Mouse (Mus musculus): ENCODE measurements around the gene Itga7. TPM values are rescaled to one million over a fixed set of nuclear protein-coding genes. Genes with fewer than 3 reads are reported as not detected.

Itga7 gene
- polyA plus RNA-seq, 1 experiment, result 635 TPM

DNA sequence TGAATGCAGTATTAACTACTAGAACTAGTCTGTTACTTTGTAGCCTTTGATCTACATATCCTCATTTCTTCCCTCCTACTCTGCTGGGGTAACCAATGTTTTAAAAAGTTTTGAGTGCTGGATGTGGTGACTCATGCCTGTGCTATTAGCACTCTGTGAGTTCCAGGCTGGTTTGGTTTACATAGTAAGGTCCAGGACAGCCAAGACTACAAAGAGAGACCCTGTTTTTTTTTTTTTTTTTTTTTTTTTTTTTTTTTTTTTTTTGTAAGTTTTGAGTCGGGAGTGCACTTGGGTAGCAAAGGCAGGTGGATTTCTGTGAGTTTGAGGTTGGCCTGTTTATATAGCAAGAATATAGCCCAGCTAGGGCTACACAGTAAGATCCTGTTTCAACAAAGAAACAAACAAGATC, 34.7 kb downstream of the Itga7 start:
- TF ChIP-seq MYOD1 (IDR thresholded peaks at IDR 0.05; ENCODE audit: control insufficient read depth in 1 of 3, insufficient read length in 2 of 3, low read depth in 2 of 3) (no peak), CEBPB (IDR thresholded peaks at IDR 0.05; ENCODE audit: insufficient read depth, poor library complexity, severe bottlenecking) (no peak), E2F4 (IDR thresholded peaks at IDR 0.05; ENCODE audit: insufficient read depth) (no peak), MAX (IDR thresholded peaks at IDR 0.05; ENCODE audit: low read depth) (no peak), REST (IDR thresholded peaks at IDR 0.05; ENCODE audit: insufficient read depth, insufficient read length) (no peak), SRF (IDR thresholded peaks at IDR 0.05; ENCODE audit: control insufficient read depth, insufficient read length, low read depth) (no peak), TCF3 (IDR thresholded peaks at IDR 0.05; ENCODE audit: insufficient read length, low read depth) (no peak)
- Histone ChIP-seq H3K27me3 (ENCODE audit: control insufficient read depth, insufficient read depth, insufficient read length) (no peaks in the 10 kb centered on the region), H3K79me2 (ENCODE audit: control insufficient read depth, insufficient read depth) (no peaks in the 10 kb centered on the region), H3ac (ENCODE audit: control insufficient read depth, insufficient read length) (no peak overlapping the region), H3K4me3 (no peak overlapping the region), H3K36me3 (ENCODE audit: control insufficient read depth, insufficient read depth) (no peaks in the 10 kb centered on the region), H3K4me2 (ENCODE audit: low read depth) (peak overlapping the region; percentile 26)

DNA sequence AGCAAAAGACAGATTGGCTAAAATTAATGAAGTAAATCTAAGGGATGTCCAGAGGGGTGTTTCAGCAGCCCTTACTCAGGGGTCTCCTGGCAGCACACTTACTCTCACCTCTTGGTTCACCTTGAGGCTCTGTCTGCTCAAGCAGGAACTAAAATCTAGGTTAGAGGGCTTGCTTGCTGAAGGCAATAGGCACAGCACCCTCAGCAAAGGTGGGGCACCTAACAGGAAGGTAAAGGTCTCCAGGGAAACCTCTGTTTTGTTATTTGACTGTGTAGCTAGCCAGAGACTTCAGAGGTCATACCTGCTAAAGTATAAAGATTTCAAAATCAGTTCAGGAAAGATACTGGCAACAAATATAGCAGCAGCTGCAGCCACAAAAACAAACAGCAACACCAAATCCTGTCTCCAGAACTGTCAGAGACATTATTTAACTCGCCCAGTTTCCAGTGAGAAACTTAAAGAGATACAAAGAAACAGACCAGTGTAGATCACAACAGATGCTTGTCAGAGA, 37.2 kb downstream of the Itga7 start:
- no peak for TF ChIP-seq E2F4 (IDR thresholded peaks at IDR 0.05; ENCODE audit: insufficient read depth)
- TF ChIP-seq CEBPB (IDR thresholded peaks at IDR 0.05; ENCODE audit: insufficient read depth, poor library complexity, severe bottlenecking), result no peak
- no peak for TF ChIP-seq MYOG (IDR thresholded peaks at IDR 0.05; ENCODE audit: control insufficient read depth in 1 of 3, insufficient read depth in 1 of 3, insufficient read length in 2 of 3, low read depth in 2 of 3)
- no peak for TF ChIP-seq MYOD1 (IDR thresholded peaks at IDR 0.05; ENCODE audit: control insufficient read depth in 1 of 3, insufficient read length in 2 of 3, low read depth in 2 of 3)
- TF ChIP-seq REST (IDR thresholded peaks at IDR 0.05; ENCODE audit: insufficient read depth, insufficient read length), result no peak
- no peak for TF ChIP-seq POLR2AphosphoS2 (IDR thresholded peaks at IDR 0.05; ENCODE audit: insufficient read length, low read depth)
- TF ChIP-seq USF1 (IDR thresholded peaks at IDR 0.05; ENCODE audit: low read depth), result no peak
- no peak for TF ChIP-seq POLR2A (IDR thresholded peaks at IDR 0.05; ENCODE audit: insufficient read length, low read depth)
- no peak for TF ChIP-seq MAX (IDR thresholded peaks at IDR 0.05; ENCODE audit: low read depth)
- no peak for TF ChIP-seq TCF3 (IDR thresholded peaks at IDR 0.05; ENCODE audit: insufficient read length, low read depth)
- TF ChIP-seq TCF12 (IDR thresholded peaks at IDR 0.05; ENCODE audit: insufficient read depth, poor library complexity, severe bottlenecking), result no peak
- no peak for TF ChIP-seq SRF (IDR thresholded peaks at IDR 0.05; ENCODE audit: control insufficient read depth, insufficient read length, low read depth)
- no peak overlapping the region for H3K4me3 ChIP-seq
- H3K36me3 ChIP-seq (ENCODE audit: control insufficient read depth, insufficient read depth), result no peaks in the 10 kb centered on the region
- no peak overlapping the region for H3ac ChIP-seq (ENCODE audit: control insufficient read depth, insufficient read length)
- no peaks in the 10 kb centered on the region for H3K79me2 ChIP-seq (ENCODE audit: control insufficient read depth, insufficient read depth)
- no peaks in the 10 kb centered on the region for H3K27me3 ChIP-seq (ENCODE audit: control insufficient read depth, insufficient read depth, insufficient read length)
- H3K4me2 ChIP-seq (ENCODE audit: low read depth), result no peak overlapping the region

DNA sequence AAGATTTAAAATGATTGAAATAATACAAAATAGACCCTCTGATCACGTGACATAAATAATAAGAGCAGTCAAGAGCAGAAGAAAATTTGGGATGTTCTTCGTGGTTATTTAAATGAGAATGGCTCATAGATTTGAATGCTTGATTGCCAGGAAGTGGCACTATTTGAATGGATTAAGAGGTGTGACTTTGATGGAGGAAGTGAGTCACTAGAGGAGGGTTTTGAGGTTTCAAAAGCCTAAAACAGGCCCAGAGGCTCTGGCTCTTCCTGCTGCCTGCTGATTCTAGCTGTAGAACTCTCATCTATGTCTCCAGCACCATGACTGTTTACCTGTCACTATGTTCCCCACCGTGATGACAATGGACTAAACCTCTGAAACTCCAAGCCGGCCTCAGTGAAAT, 39.2 kb downstream of the Itga7 start:
- H3K36me3 ChIP-seq (ENCODE audit: control insufficient read depth, insufficient read depth), result no peaks in the 10 kb centered on the region
- no peak overlapping the region for H3ac ChIP-seq (ENCODE audit: control insufficient read depth, insufficient read length)
- no peaks in the 10 kb centered on the region for H3K27me3 ChIP-seq (ENCODE audit: control insufficient read depth, insufficient read depth, insufficient read length)
- TF ChIP-seq SRF (IDR thresholded peaks at IDR 0.05; ENCODE audit: control insufficient read depth, insufficient read length, low read depth) (no peak), CEBPB (IDR thresholded peaks at IDR 0.05; ENCODE audit: insufficient read depth, poor library complexity, severe bottlenecking) (no peak), MYOG (IDR thresholded peaks at IDR 0.05; ENCODE audit: control insufficient read depth in 1 of 3, insufficient read depth in 1 of 3, insufficient read length in 2 of 3, low read depth in 2 of 3) (no peak), USF1 (IDR thresholded peaks at IDR 0.05; ENCODE audit: low read depth) (no peak), POLR2AphosphoS2 (IDR thresholded peaks at IDR 0.05; ENCODE audit: insufficient read length, low read depth) (no peak), TCF12 (IDR thresholded peaks at IDR 0.05; ENCODE audit: insufficient read depth, poor library complexity, severe bottlenecking) (no peak), E2F4 (IDR thresholded peaks at IDR 0.05; ENCODE audit: insufficient read depth) (no peak), REST (IDR thresholded peaks at IDR 0.05; ENCODE audit: insufficient read depth, insufficient read length) (no peak), TCF3 (IDR thresholded peaks at IDR 0.05; ENCODE audit: insufficient read length, low read depth) (no peak), MYOD1 (IDR thresholded peaks at IDR 0.05; ENCODE audit: control insufficient read depth in 1 of 3, insufficient read length in 2 of 3, low read depth in 2 of 3) (no peak), MAX (IDR thresholded peaks at IDR 0.05; ENCODE audit: low read depth) (no peak), POLR2A (IDR thresholded peaks at IDR 0.05; ENCODE audit: insufficient read length, low read depth) (no peak)
- H3K4me3 ChIP-seq, result no peak overlapping the region
- no peak overlapping the region for H3K4me2 ChIP-seq (ENCODE audit: low read depth)
- no peaks in the 10 kb centered on the region for H3K79me2 ChIP-seq (ENCODE audit: control insufficient read depth, insufficient read depth)

DNA sequence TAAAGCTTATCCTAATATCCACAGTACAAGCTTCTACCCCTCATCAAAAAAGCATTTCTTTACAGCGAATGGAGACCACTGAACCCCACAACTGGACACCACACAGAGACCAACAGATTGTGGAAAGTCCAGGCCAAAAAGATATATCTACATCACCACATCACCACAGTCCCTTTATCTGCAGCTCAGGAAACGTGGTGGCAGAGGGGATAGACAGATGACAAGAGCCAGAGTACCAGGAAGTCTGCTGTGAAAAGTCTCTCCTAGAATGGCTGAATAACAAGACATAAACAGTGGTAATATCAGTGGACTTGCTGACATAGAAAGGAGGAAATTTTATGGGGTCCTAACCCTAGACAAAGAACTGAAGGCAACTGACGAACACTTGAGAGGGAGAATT, 42.8 kb downstream of the Itga7 start:
- H3ac ChIP-seq (ENCODE audit: control insufficient read depth, insufficient read length), result no peak overlapping the region
- TF ChIP-seq USF1 (IDR thresholded peaks at IDR 0.05; ENCODE audit: low read depth) (no peak), MYOG (IDR thresholded peaks at IDR 0.05; ENCODE audit: control insufficient read depth in 1 of 3, insufficient read depth in 1 of 3, insufficient read length in 2 of 3, low read depth in 2 of 3) (no peak), POLR2AphosphoS2 (IDR thresholded peaks at IDR 0.05; ENCODE audit: insufficient read length, low read depth) (no peak)
- H3K27me3 ChIP-seq (ENCODE audit: control insufficient read depth, insufficient read depth, insufficient read length), result no peaks in the 10 kb centered on the region
- H3K4me2 ChIP-seq (ENCODE audit: low read depth), result no peak overlapping the region
- no peak overlapping the region for H3K4me3 ChIP-seq
- no peaks in the 10 kb centered on the region for H3K36me3 ChIP-seq (ENCODE audit: control insufficient read depth, insufficient read depth)
- no peaks in the 10 kb centered on the region for H3K79me2 ChIP-seq (ENCODE audit: control insufficient read depth, insufficient read depth)

DNA sequence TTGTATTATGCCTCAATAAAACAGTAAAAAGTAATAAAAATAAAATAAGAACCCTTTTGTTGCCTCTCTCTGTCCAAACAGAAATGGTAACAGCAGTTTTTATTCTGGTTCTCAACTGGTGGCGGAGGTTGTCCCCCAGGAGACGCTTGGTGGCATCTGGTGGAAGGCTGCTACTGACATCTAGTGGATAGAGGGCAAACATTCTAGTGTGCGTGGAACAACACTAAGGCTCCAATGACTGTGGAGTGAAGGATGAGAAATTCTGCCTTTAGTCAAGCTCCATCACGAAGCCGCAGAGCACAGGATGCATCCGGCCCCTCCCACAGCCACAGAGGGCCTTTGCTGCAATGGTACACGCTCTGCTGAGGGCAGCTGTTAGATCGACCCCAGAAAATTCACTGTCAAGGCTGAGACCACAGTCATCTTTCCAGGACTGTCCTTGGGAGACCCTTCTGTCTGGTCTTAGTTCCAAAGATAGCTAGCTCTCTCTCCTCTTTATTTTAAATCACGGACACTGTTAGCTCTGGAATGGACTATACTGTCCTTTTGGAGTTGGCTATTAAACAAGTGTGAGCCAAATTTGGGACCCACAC, 44.0 kb downstream of the Itga7 start:
- Histone ChIP-seq H3K36me3 (ENCODE audit: control insufficient read depth, insufficient read depth) (no peaks in the 10 kb centered on the region), H3K4me3 (no peak overlapping the region), H3K4me2 (ENCODE audit: low read depth) (peak overlapping the region; percentile 61), H3K27me3 (ENCODE audit: control insufficient read depth, insufficient read depth, insufficient read length) (no peaks in the 10 kb centered on the region), H3ac (ENCODE audit: control insufficient read depth, insufficient read length) (no peak overlapping the region), H3K79me2 (ENCODE audit: control insufficient read depth, insufficient read depth) (no peaks in the 10 kb centered on the region)
- TF ChIP-seq REST (IDR thresholded peaks at IDR 0.05; ENCODE audit: insufficient read depth, insufficient read length), result no peak
